Mouse (Mus musculus): ENCODE measurements around the gene Lrmda. TPM values are rescaled to one million over a fixed set of nuclear protein-coding genes. Genes with fewer than 3 reads are reported as not detected.

Lrmda gene
- total and polyA plus RNA-seq, 3 experiments = 0.92 to 8.6 (median 2.7) TPM

- DNase-seq = peak; percentile 6
Observed at GRCm38 (mm10) chr14:22413220-22413619, 393.7 kb downstream of the Lrmda start.

- DNase-seq = no peak
Observed at GRCm38 (mm10) chr14:22417706-22418105, 398.2 kb downstream of the Lrmda start.

- DNase-seq = no peak
Observed at GRCm38 (mm10) chr14:22421668-22422067, 402.2 kb downstream of the Lrmda start.

GRCm38 (mm10) chr14:22425018-22425534, 405.6 kb downstream of the Lrmda start:
- DNase-seq = no peak

GRCm38 (mm10) chr14:22435441-22435840, 415.9 kb downstream of the Lrmda start:
- DNase-seq = no peak

GRCm38 (mm10) chr14:22435860-22436377, 416.4 kb downstream of the Lrmda start:
- DNase-seq = no peak

- DNase-seq = no peak
Observed at GRCm38 (mm10) chr14:22440341-22440999, 421.0 kb downstream of the Lrmda start.

- DNase-seq = no peak
Observed at GRCm38 (mm10) chr14:22441859-22442447, 422.4 kb downstream of the Lrmda start.

- no peak for DNase-seq
Observed at GRCm38 (mm10) chr14:22442719-22443118, 423.2 kb downstream of the Lrmda start.

GRCm38 (mm10) chr14:22444541-22444940, 425.0 kb downstream of the Lrmda start:
- peak; percentile 5 for DNase-seq

- peak; percentile 82 for DNase-seq
Observed at GRCm38 (mm10) chr14:22445161-22445821, 425.8 kb downstream of the Lrmda start.

- peak; percentile 6 for DNase-seq
Observed at GRCm38 (mm10) chr14:22445841-22446570, 426.5 kb downstream of the Lrmda start.

GRCm38 (mm10) chr14:22451603-22452002, 432.1 kb downstream of the Lrmda start:
- DNase-seq = no peak

GRCm38 (mm10) chr14:22464314-22464713, 444.8 kb downstream of the Lrmda start:
- no peak for DNase-seq

GRCm38 (mm10) chr14:22471041-22471440, 451.5 kb downstream of the Lrmda start:
- no peak for DNase-seq

GRCm38 (mm10) chr14:22473451-22473850, 453.9 kb downstream of the Lrmda start:
- no peak for DNase-seq

- DNase-seq = no peak
Observed at GRCm38 (mm10) chr14:22473991-22474390, 454.5 kb downstream of the Lrmda start.

GRCm38 (mm10) chr14:22493326-22493725, 473.8 kb downstream of the Lrmda start:
- no peak for DNase-seq

GRCm38 (mm10) chr14:22494290-22494689, 474.8 kb downstream of the Lrmda start:
- no peak for DNase-seq

- DNase-seq = peak; percentile 35
Observed at GRCm38 (mm10) chr14:22494866-22495265, 475.4 kb downstream of the Lrmda start.

- DNase-seq = no peak
Observed at GRCm38 (mm10) chr14:22495286-22495685, 475.8 kb downstream of the Lrmda start.

- no peak for DNase-seq
Observed at GRCm38 (mm10) chr14:22497636-22498131, 478.2 kb downstream of the Lrmda start.

Measured in adrenal gland, adult 2 months (tissue).